ENCODE assay signal across 8 mouse cellular contexts in the genomic region with DNA sequence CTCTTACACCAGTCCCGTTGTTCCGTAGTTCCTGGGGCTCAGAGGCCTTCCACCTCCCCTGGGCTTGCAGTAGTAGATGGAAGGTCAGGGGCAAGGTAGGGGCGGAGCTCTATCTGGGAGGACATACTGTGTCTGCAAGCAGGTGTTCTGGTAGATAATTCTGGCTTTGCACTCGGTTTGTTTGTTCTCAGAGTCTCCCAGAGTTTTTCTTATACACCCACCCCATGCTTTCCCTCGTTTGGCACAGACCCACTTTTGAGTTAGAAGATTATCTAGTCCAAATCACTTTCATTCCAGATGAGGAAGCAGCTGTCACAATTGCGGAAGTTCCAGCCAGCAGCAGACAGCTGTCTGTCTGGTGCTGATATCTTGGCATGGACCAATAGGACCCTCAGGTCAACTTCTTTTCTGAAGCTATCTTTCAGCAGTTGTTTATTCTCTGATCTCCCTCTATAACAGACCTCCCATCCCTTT.
DNase-seq lines count a peak whose midpoint lies in the region; ATAC-seq and TF ChIP-seq lines count a peak whose summit lies in the region.

No protein-coding gene starts in this region.

- peak overlapping the region; percentile 63 for H3K4me2 ChIP-seq in heart, embryonic 16.5 days (ENCODE audit: low read depth, low read length)

- DNase-seq in A20 (ENCODE audit: low read depth, low spot score): peak; percentile 80
- DNase-seq in layer of hippocampus, adult 9-10 months (ENCODE audit: low spot score): no peak
- no peak for DNase-seq in kidney, adult 2 months
- no peak for DNase-seq in urinary bladder, adult 2 months (ENCODE audit: low spot score)
- no peak for DNase-seq in kidney, adult 11 months

- H3K9ac ChIP-seq in heart, embryonic 16.5 days (ENCODE audit: low read length): no peak overlapping the region

- 46% methylated on average over 6 of the region's 6 CpGs for WGBS in heart, embryonic 16.5 days
- 63% methylated on average over 6 of the region's 6 CpGs for WGBS in kidney, adult 2 months

- no peaks in the 10 kb centered on the region for H3K36me3 ChIP-seq in heart, embryonic 16.5 days (ENCODE audit: control insufficient read depth, insufficient read depth)
- H3K36me3 ChIP-seq in megakaryocyte, embryonic 14.5 days (replicated peaks; ENCODE audit: low read length): peaks cover 4% of the 10 kb centered on the region
- no peaks in the 10 kb centered on the region for H3K36me3 ChIP-seq in kidney, adult 2 months (ENCODE audit: control insufficient read depth, insufficient read depth, low read length)

- ATAC-seq in heart, embryonic 16.5 days (replicated peaks; ENCODE audit: extremely low read depth, insufficient read depth, low FRiP score): no peak; the same call in 1 of the 2 replicates

- no peaks in the 10 kb centered on the region for H3K27me3 ChIP-seq in heart, embryonic 16.5 days (ENCODE audit: control insufficient read depth, insufficient read depth, low read length)
- H3K27me3 ChIP-seq in megakaryocyte, embryonic 14.5 days (replicated peaks): no peaks in the 10 kb centered on the region
- no peaks in the 10 kb centered on the region for H3K27me3 ChIP-seq in kidney, adult 2 months (replicated peaks; ENCODE audit: control insufficient read depth, insufficient read depth, low read length)

- TF ChIP-seq CTCF in bone marrow macrophage, adult 2 months (IDR thresholded peaks at IDR 0.05; ENCODE audit: low read depth, low read length): no peak
- TF ChIP-seq CTCF in kidney, adult 2 months (conservative IDR thresholded peaks at IDR 0.05; ENCODE audit: insufficient read depth, insufficient read length, low read depth, low read length): no peak

- TF ChIP-seq POLR2A in bone marrow macrophage, adult 2 months (IDR thresholded peaks at IDR 0.05; ENCODE audit: borderline replicate concordance, low read depth, low read length): no peak
- TF ChIP-seq POLR2A in kidney, adult 2 months (IDR thresholded peaks at IDR 0.05; ENCODE audit: low read depth, low read length): no peak

- peak overlapping the region; percentile 47 for H3K27ac ChIP-seq in bone marrow macrophage, adult 2 months (ENCODE audit: insufficient read depth, low read depth, low read length)
- H3K27ac ChIP-seq in heart, embryonic 16.5 days (ENCODE audit: low read length): no peak overlapping the region
- H3K27ac ChIP-seq in kidney, adult 2 months (ENCODE audit: insufficient read depth, low read depth, low read length): no peak overlapping the region

- H3K4me3 ChIP-seq in bone marrow macrophage, adult 2 months (ENCODE audit: insufficient read depth, low read length): peak overlapping the region; percentile 8; the same call in 1 of the 2 replicates
- no peak overlapping the region for H3K4me3 ChIP-seq in heart, embryonic 16.5 days (ENCODE audit: low read length)
- peak overlapping the region; percentile 89 for H3K4me3 ChIP-seq in megakaryocyte, embryonic 14.5 days (replicated peaks)
- no peak overlapping the region for H3K4me3 ChIP-seq in kidney, adult 2 months (ENCODE audit: insufficient read depth, low read depth, low read length)

- peaks cover 4% of the 10 kb centered on the region for H3K4me1 ChIP-seq in bone marrow macrophage, adult 2 months (ENCODE audit: control insufficient read depth, insufficient read depth, low read length)
- peaks cover 6% of the 10 kb centered on the region for H3K4me1 ChIP-seq in heart, embryonic 16.5 days (ENCODE audit: control insufficient read depth, insufficient read depth, low read length)
- peaks cover 51% of the 10 kb centered on the region for H3K4me1 ChIP-seq in megakaryocyte, embryonic 14.5 days
- no peaks in the 10 kb centered on the region for H3K4me1 ChIP-seq in kidney, adult 2 months (ENCODE audit: control insufficient read depth, insufficient read depth, low read length)

- H3K9me3 ChIP-seq in heart, embryonic 16.5 days (replicated peaks; ENCODE audit: control insufficient read depth, low read length): no peaks in the 10 kb centered on the region
- peaks cover 9% of the 10 kb centered on the region for H3K9me3 ChIP-seq in megakaryocyte, embryonic 14.5 days

Comparison
In these comparisons a context has a peak if more than half of its experiments do, and no peak if none do; other contexts are left out.
1. H3K4me3 ChIP-seq: peak in bone marrow macrophage, adult 2 months (single experiment) and megakaryocyte, embryonic 14.5 days (single experiment); none in heart, embryonic 16.5 days (single experiment) and kidney, adult 2 months (single experiment).